Mouse (Mus musculus): Measurements from ENCODE around the gene Fchsd2.

DNA sequence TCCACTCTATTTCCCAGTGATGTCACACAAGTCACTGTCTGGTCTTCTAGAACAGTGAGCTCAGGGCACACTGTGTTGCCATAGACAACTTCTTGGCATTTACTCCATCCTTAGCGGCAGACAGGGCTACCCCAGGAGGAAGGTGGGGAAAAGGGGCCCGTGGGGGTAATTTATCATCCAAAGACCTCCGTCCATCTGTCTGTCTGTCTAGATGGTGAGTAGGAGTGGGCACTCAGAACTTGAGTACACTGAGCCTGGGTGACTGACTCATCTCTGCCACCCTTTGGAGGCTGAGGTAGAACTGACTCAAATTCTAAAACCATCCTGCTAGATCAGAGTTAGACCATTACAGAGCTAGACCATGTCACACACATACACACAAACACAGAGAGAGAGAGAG is 224.4 kb downstream of the Fchsd2 start, which contains the start of gene Stard10:
- TF ChIP-seq GATA1 (IDR thresholded peaks at IDR 0.05; ENCODE audit: borderline replicate concordance, low read length): no peak
- TF ChIP-seq FLI1 (IDR thresholded peaks at IDR 0.05; ENCODE audit: low read length): no peak
